ENCODE assay signal across 14 mouse cellular contexts in genomic region chr4:122868041-122868440, GRCm38 (mm10).
"Had no signal": no experiment of that assay in that cellular context is flagged by ENCODE, and none has a peak within 500 bp of the region (broad histone marks: within the 10 kb centered on the region; RNA-seq: fewer than 3 reads in every experiment).

No protein-coding gene starts in this region.

- DNase-seq: kidney, adult 2 months; kidney, postnatal 14 days; layer of hippocampus, adult 9-11 months; layer of hippocampus, postnatal 36 days; left cerebral cortex, postnatal 4 days; lung, adult 18-20 months; midbrain, embryonic 14.5 days; thymus, adult 2 months; thymus, postnatal 25 days had no signal

- H3K27ac ChIP-seq: kidney, embryonic 15.5 days; limb, embryonic 13.5 days; liver, embryonic 14.5 days; midbrain, embryonic 10.5 days had no signal

- H3K4me3 ChIP-seq: kidney, embryonic 15.5 days; limb, embryonic 13.5 days; midbrain, embryonic 10.5 days; myocyte had no signal

- H3K4me2 ChIP-seq: kidney, embryonic 15.5 days; limb, embryonic 13.5 days had no signal

- H3K4me1 ChIP-seq: limb, embryonic 13.5 days; midbrain, embryonic 10.5 days had no signal

- H3K9me3 ChIP-seq: kidney, embryonic 15.5 days; limb, embryonic 13.5 days; midbrain, embryonic 10.5 days had no signal

- H3K9ac ChIP-seq: kidney, embryonic 15.5 days; limb, embryonic 13.5 days; liver, embryonic 14.5 days had no signal

- H3K27me3 ChIP-seq: kidney, embryonic 15.5 days; limb, embryonic 13.5 days had no signal
